Mouse (Mus musculus) embryo, embryonic 11.5 days (tissue): ENCODE results near the gene Ints13.

Experiments used
- DNase-seq: peaks from one replicate; pipeline ENCODE4 v3.0.0-alpha.2; 2012; ENCODE audit warnings: low read depth, low spot score

The Ints13 gene

DNA sequence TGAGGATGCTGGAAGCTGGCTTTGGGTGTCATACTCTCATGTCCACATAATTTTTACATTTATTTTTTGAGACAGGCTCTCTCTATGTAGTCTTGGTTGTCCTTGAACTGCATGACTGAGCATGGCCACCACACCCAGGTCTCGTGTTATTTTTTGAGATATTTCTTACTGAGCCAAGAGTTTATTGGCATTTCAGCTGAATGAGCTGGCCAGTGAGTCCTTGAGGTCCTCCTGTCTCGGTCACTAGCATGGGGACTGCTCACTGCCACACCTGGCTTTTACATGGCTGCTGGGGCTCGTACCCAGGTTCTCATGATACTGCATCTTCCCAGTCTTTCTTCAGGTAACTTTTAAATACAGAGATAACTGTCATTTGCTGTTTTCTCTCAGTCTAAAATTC lies 37.2 kb downstream of the Ints13 start:
- DNase-seq = no peak

DNA sequence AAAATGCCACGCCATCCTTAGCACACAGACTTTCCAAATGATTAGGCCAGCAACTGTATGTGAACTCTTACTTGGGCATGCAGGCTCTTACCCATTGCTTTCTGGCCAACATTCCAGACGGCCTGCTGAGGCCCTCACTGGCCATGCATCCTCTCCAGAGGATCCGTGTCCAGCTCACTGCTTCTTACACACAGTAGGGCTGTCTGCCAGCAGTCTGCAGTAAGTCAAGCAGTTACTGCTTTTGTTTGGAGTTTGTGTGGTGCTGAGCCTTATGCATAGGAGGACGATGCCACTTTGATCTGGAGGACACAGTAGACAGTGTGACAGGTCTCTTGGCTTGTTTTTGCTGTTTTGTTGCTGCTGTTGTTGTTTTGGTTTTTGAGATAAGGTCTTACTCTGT lies 39.0 kb downstream of the Ints13 start:
- no peak for DNase-seq

DNA sequence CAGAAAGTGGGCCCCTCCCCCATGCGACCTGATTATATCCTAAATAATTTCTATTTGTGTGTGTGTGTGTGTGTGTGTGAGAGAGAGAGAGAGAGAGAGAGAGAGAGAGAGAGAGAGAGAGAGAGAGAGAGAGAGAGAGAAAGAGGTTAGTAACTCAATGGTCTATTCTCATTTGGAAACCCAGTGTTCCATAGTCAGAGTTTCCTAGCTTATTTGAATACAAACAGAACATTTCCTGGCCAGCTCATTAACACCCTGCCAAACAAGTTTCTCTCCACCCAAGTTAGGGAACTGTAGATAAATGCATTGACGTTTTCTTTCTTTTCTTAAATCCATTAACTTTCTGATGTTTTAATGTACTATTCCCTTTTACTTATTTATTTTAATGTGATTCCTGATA lies 39.6 kb downstream of the Ints13 start:
- DNase-seq = no peak

DNA sequence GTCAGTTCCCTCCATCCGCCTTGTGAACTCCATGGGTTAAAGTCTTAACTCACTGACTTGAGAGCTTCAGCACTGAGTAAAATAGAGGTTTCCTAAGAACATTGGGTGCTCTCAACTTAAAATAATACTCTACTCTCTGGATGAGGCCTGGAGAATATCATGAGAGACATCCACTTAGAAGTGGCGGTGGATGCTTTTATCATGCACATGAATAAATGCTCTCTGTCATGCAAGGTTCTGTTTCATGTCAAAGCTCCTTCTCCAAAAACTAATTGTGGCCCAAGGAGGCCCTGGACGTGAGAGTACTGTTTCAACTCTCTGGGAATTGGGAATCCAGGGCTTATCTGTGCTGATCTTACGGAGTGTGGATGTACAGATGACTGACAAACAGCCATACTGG lies 40.5 kb downstream of the Ints13 start:
- DNase-seq = no peak

DNA sequence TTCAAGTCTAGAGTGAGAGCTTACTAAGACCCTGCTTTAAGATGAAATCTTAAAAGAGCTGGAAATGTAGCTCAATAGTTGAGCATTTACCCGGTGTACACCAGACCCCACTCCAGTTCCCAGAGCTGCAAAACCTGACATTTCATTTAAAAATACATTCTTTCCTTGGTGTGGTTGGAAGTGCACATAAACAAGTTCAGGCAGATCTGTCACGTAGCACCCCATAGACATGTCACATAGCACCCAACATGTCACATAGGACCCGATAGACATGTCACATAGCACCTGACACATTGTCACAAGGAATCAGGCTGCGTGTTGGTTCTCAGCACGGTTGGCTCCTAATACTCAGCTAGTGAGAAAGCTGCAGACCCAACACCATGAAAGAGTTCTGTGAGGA lies 42.1 kb downstream of the Ints13 start:
- no peak for DNase-seq

DNA sequence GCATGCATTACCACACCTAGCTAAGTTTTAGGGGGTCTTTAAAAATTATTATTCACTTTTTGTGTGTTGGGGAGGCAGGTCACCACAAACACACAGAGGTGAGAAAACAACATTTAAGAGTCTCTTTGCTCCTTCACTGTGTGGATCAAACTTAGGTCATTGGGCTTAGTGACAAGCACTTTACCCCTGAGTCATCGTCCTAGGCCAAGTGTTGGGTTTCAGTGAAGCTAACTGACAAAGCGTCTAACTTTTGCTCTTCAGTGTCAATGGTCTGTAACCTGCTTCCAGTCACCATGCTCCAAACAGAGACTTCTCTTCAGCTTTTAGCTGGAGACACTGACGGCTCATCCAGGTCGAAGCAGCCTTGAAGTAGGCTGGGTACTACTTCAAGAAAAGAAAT lies 44.5 kb downstream of the Ints13 start:
- no peak for DNase-seq

DNA sequence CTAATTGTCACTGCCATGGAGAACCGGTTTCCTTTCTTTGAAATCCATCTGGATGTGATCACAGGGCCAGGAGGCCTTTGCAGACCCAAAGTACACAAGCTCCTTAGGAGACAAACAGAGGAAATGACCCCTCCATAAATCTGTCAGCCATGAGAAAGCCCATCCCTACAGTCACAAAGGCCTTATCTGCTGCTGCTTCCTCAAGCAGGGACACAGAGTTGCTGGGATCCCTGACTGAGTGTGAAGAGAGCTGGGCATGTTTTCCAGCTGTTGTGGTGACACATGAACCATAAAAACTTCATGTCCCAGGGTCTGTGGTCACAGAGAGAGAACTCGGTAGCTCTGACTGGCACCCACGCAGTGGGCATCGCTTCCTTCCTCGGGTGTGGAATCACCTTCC lies 46.9 kb downstream of the Ints13 start:
- DNase-seq = peak; percentile 48

DNA sequence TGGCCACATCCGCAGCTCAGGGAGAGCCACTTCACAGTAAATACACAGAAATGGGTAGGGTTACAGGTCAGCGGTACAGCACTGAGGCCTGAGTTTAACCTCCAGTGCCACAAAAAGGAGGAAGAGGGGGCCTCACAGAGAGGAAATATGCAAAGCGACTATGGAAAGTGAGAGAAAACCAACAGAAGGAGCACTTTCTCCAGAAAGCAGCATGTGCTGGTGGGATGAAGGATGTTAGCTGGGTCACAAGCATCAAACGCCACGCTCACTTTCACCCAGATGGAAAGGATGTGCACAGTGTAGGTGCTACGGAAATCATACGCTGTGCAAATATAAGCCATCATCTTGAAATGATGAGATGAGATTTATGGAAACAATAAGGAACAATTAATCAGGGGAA lies 47.3 kb downstream of the Ints13 start:
- DNase-seq = no peak

DNA sequence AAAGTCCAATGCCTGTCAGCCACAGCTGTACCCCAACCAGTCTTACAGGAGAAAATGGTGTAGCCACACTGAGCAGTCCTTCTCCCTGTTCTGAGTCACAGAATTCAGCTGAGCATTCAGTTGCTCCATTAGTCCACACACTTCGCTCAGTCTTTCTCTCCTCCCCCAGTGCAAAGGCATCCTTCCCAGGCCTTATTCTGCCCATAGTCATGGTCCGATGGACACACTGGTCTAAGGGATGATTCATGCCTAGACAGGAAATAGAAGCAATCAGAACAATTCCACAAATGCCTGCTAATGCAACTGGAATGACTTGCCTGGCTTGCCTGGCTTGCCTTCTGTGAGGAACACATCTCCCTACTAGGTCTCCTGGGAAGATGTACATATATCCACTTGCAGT lies 50.1 kb downstream of the Ints13 start:
- no peak for DNase-seq

DNA sequence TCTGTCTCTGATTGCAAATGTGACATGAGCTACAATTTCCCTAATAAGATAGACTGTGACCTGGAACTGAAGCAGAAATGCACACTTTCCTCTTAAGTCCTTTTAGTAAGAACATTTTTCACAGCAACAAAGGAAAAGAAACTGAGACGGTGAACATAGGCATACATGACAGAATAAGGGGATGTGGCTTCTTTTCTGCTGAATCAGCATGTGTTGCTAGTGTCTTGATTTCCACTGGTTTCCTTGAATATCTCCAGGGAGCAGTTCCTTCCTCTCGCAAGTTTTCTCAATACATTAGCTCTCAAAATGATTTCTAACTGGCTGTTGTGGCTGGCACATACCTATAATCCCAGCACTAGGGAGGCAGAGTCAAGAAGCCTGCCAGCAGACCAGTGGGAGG lies 52.1 kb downstream of the Ints13 start:
- DNase-seq = no peak

DNA sequence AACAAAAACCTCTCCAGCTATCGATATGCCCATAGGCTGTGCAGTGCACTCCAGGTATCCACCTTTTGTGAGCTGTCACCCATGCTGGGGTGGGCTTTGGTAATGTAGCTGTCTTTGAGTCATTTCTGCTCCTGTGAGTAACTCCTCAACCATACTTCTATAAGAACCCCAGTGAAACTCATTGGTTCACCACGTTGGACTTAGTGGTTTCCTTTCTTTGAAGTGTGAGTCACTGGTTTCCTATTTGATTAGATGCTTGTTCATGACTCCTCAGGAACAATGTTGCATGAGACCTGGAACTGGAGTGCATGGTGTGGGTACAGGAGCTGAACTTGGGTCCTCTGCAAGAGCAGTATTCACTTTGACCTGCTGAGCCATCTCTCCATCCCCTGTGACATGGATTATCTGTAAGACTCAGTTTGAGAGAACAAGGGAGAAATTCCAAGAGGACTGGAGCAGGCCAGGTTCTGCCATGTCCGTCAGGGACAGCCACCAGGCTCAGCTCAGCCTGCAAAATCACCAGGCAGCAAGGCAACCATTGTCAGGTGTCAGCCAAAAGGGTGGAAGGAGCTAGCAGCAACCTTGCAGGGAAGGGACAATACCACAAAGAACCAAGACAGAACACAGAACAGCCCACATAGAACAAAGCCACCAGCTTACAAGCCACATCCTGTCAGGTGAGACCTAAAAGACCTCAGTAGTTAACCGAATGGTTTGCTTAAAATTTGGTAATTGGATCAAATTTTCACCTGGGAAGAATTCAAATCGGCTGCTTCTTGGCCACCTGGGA lies 56.0 kb downstream of the Ints13 start:
- no peak for DNase-seq

DNA sequence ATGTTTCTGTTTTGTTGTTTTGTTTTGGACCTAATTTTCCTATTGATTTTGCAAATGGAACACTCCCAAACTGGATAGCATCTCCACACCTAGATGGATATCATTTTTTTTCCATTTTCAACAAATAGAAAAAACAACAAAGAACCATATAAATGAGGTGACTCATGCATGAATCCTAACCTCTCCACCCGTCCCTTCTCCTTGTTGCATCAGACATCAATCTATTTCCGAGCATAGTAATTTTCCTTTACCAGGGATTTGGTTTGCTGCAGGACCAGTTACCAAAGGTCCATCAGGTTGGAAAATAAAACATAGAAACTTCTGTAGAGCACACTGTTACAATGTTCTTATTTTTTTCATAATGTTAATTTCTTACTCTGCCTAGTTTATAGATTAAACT lies 58.6 kb downstream of the Ints13 start:
- no peak for DNase-seq

DNA sequence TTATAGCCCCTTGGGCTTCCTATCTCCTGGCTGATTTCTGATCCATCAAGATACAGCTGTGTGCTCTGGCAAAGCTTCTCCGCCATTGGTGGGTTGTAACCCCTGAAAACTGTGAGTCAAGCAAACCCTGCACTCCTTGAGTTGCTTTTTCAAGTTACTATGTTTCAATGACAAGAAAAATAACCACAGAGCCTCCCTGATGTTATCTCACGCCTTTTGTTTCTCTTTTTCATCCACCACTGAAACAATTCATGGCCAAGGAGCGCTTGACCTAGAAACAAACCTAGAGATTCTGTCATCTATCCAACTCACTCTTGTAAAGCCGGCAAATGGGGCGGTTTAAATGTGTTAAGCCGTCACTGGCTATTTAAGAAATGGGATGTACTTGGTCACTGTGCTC lies 61.7 kb downstream of the Ints13 start:
- DNase-seq = no peak

DNA sequence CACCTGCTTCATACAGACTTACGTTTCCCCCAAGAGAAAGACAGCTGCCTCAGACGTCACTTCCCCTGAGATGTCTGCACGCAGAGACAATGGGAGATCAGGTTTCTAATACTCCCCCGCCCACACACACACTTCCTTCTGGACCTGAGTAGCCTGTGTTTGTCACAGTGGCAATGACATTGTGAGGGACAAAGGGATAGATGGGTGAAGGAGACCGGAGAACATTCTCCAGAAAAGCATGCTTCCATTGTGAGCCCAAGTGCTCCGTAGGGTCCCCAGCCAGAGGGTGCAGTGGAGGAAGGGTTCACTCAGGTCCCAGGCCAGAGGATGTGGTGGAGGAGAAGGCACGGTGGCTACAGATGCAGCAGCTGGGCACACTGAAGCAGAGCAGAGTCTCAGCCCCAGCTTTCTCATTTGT lies 63.1 kb downstream of the Ints13 start:
- no peak for DNase-seq

DNA sequence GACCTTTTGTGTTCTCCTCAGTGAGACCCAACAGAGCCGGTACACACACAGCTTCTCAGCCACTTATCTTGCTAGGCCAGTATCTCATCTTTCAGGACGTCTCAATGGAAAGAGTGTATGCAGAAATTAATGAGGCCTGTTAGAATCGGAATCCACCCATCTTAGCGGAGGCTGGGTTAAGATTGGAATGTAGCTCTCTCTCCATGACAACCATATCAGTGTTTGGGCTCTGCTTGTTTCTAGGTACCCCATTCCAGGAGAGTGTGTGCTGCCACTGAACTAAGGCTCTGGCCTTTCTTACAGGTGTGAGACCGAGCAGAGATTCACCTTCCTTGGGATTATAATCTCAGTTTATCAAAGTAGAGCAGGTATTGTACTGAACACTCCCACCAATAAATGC lies 63.7 kb downstream of the Ints13 start:
- DNase-seq = no peak

DNA sequence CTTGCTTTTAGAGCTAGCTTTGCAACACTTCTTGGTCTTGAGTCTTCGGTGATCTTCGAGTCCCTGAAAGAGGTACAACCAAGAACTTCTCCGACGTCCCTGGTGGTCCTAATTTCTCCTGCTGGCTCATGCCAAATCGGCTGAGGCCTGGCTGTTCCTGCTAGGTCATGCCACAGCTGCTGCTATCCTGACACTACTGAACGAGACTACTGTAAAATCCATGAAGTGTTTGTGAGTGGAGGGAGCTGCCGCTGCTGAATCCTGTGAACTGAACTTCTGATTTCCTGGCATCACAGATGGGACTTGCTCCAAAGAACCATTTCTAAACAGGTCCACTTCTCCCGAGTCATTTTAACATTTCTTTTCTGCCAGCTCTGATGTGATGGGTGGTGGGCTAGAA lies 64.3 kb downstream of the Ints13 start:
- no peak for DNase-seq

DNA sequence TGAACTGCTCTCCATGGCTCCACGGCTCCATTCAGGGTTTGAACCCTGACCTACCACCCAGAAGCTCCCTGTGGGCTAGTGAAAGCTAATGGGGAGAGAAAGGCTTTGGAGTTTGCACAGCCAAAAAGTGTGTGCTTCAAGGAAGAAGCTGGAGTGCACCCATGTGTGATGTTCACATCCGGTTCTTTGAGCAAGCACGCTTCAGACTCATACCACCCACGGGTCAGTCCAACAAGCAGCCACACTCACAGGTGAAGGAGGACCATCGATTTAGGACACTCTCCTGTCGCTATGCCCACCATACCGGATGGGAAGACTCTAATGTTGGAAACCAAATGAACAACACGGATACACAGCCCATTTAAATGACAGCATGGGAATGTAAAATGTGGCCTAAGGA lies 66.1 kb downstream of the Ints13 start:
- DNase-seq = no peak

DNA sequence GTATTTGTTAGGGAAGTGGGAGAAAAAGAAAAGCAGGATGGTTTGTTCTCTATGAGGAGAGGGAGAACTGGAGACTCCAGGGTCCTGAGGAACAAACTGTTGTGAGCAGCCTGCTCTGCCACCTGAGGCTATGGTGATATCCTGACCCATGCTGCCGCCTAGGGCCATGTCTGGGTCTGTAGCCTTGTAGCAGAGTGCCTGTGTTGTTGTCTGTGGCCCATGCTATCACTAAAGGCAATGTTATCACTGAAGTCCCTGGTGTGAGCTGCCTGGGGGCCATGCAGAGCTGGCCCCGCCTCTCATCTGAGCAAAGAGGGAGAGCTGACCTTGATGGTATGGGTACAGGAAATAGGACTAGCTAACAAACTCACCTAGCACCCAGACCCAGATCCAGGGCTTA lies 67.7 kb downstream of the Ints13 start:
- DNase-seq = no peak

DNA sequence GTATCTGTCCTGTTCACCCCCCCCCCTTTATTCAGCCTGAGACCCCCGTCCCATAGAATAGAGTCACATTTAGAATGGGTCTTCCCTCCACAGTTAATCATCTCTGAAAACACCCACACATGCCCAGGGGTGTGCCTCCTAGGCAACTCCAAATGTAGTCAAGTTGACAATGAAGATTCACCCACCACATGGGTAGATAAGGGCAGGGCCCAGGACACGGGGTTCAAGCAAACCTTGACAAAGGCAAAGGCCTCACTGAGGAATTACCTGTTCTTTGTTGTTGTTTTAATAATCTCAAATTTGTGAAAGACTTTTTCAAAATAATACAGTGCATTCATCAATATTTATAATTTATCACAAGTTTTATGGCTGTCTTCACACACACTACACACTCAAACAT lies 73.2 kb downstream of the Ints13 start:
- DNase-seq = no peak

DNA sequence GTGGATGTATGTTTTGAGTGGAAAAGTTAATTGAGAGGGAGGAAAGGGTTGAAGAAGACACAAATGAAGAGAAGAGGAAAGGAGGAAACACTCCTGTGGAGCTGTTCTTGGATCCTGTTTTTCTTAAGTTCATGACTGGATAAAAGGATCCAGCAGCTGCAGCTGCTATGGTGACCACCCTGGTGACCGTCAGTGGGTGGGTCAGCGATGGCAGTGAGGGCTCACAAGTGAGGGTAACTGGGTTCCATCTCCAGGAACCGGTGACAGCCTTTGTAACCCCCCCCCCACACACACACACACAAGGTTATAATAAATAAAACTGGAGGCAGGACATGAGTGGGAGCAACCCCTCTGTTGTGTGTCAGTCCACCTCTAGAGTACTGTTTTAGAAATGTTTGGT lies 74.8 kb downstream of the Ints13 start:
- DNase-seq = no peak

DNA sequence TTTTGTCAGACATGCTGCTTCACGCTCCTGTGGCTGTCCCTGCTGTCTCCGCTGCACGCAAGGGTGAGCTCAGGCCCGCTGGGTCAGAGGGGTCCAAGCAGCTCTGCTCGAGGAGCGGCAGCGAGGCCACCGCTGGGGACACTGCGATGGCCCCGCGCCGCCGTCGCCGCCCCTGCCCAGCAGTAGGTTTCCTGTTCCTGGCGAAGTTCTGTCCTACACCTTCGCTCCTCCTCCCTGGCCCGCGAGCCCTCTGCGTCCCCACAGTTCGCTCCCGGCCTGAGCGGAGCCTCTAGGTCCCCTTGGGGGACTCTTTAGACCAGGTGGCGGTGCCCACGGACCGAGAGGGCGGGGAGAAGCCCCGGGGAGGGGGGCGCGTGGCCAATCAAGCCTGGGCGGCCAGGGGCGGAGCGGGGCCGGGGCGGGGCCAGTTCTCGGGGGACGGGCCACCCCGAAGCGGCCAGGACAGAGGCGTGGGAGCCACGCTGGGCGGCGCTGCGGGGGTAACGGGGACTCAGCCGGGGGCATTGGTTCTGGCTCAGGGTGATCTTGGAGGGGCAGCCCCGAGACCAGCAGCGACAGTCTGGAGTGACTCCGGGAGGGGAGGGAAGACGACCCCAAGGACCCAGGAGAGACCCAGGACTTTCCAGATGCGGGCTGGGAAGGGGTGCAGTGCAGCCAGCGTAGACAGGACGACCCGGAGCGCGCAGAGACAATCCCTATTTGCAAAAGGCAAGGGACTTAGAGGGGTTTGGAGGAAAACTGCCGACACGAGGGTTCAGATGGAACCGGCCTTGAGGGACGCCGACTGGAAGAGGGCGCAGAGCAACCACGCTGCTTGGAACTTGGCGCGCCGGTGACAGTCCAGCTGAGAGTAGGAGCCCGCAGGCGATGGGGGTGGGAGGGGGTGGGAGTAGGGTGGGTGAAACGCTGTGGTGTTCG lies 75.5 kb downstream of the Ints13 start, which contains the start of gene Itpr2:
Itpr2 (minus strand) TSS at position 358 of the 939 bp plus-strand sequence.
- peak; percentile 63 for DNase-seq

DNA sequence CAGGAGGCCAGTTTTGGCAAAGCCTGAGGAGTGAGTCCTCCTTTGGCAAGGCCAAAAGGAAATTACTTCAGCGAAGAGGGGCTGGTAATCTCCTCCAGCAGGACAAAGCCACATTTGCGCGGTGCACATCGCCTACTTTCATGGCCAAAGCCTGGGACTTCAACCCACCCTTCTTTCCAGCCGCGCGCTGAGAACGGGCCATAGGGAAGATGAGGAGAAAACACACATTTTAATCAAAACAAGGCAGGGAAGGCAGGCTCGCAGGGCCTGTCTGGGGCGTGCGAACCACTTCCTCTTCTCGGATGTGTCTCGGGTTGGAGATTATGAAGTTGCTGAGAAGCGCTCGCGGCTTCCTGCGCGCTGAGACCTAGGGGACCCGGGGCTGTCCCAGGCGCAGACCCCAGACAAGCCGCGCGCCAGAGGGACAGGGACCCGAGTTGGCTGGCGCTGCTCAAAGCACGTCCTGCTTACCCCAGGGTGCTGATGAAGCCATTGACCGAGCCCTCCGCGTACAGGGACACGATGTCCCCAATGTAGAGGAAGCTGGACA lies 76.2 kb downstream of the Ints13 start:
- no peak for DNase-seq

DNA sequence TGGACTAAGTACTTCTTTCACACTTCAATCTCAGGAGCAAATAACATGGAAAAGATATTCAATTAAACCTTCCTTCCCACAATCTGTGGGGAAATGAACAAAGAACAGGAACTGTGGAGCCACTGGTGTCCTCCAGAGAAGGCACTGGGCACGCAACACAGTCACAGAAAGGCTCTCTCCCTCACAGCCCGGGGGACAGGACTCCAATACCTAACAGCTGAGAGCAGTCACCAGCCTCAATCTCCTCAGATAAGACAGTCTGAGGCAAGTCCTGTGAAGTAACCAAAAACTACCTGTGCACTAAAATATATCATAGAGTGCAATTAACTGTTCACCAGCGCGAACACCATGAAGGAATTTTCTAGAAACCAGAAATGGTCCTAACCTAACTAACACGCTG lies 76.9 kb downstream of the Ints13 start:
- DNase-seq = no peak
